Mouse (Mus musculus) cerebellum, postnatal 10 days (tissue): ENCODE measurements around the gene Apol10a.
A peak's percentile ranks its signal among the peaks of the same experiment; 100 is the strongest.
"Not testable (repeated sequence)": the region's sequence is repeated elsewhere in the genome, so short reads cannot be mapped to it uniquely, and the experiment has no call there.

ENCODE experiments used
- DNase-seq, 2 experiments: peaks; one replicate each; pipeline ENCODE4 v3.0.0; 2021; ENCODE audit warnings: mixed read lengths in 2 of 2

Gene Apol10a

GRCm38 (mm10) chr15:77476693-77477092 is at the start of gene Apol10a:
Gene Apol10a (plus strand): TSS chr15:77477047.
- not testable (repeated sequence) for DNase-seq

- DNase-seq = not testable (repeated sequence)
These were observed 48.0 kb upstream of the Apol10a start for GRCm38 (mm10) chr15:77428690-77429448.

GRCm38 (mm10) chr15:77444746-77445145 is 32.1 kb upstream of the Apol10a start:
- not testable (repeated sequence) for DNase-seq

GRCm38 (mm10) chr15:77445668-77446067 is 31.2 kb upstream of the Apol10a start:
- not testable (repeated sequence) for DNase-seq

- not testable (repeated sequence) for DNase-seq
These were observed 29.5 kb upstream of the Apol10a start, which contains the start of gene Apol7b for GRCm38 (mm10) chr15:77447392-77447791. Gene Apol7b (minus strand): TSS chr15:77447492.

- DNase-seq = peak; percentile 2 to 6
These were observed 26.9 kb upstream of the Apol10a start for GRCm38 (mm10) chr15:77449927-77450326.

- DNase-seq = not testable (repeated sequence)
These were observed 2.0 kb upstream of the Apol10a start for GRCm38 (mm10) chr15:77474699-77475390.

GRCm38 (mm10) chr15:77482140-77482794 is 5.4 kb downstream of the Apol10a start:
- no peak for DNase-seq

- DNase-seq = not testable (repeated sequence)
These were observed 16.3 kb downstream of the Apol10a start for GRCm38 (mm10) chr15:77493181-77493580.

- not testable (repeated sequence) for DNase-seq
These were observed 17.8 kb downstream of the Apol10a start for GRCm38 (mm10) chr15:77494694-77495093.

GRCm38 (mm10) chr15:77507966-77508365 is 31.1 kb downstream of the Apol10a start, which contains the start of gene Apol11a:
Gene Apol11a (plus strand): TSS chr15:77508271.
- not testable (repeated sequence) for DNase-seq

GRCm38 (mm10) chr15:77520596-77520995 is 43.7 kb downstream of the Apol10a start:
- DNase-seq = not testable (repeated sequence)

GRCm38 (mm10) chr15:77523186-77523843 is 46.5 kb downstream of the Apol10a start:
- DNase-seq = peak; percentile 73 to 76

GRCm38 (mm10) chr15:77533216-77533615 is 56.4 kb downstream of the Apol10a start, which contains the start of gene Apol7c:
Gene Apol7c (minus strand): TSS chr15:77533316.
- DNase-seq = no peak

- DNase-seq = not testable (repeated sequence)
These were observed 62.4 kb downstream of the Apol10a start for GRCm38 (mm10) chr15:77539221-77539620.
